Mouse (Mus musculus): ENCODE results near the gene Babam2. TPM values are rescaled to one million over a fixed set of nuclear protein-coding genes. Genes with fewer than 3 reads are reported as not detected.

Gene Babam2
- polyA plus RNA-seq, 1 experiment = 26.3 TPM

GRCm38 (mm10) chr5:31908818-31909217, 211.3 kb downstream of the Babam2 start:
- WGBS = 89% methylated on average over 2 of the region's 2 CpGs
- no peak for DNase-seq (ENCODE audit: low read depth, low spot score)

- no peak for DNase-seq (ENCODE audit: low read depth, low spot score)
- 85% methylated on average over 7 of the region's 7 CpGs for WGBS
Measured at GRCm38 (mm10) chr5:31916241-31916640, 218.8 kb downstream of the Babam2 start.

- DNase-seq (ENCODE audit: low read depth, low spot score) = no peak
- 92% methylated on average over 4 of the region's 4 CpGs for WGBS
Measured at GRCm38 (mm10) chr5:31918566-31918965, 221.1 kb downstream of the Babam2 start.

GRCm38 (mm10) chr5:31920129-31920528, 222.6 kb downstream of the Babam2 start:
- DNase-seq (ENCODE audit: low read depth, low spot score) = no peak

- peak; percentile 62 for DNase-seq (ENCODE audit: low read depth, low spot score)
- WGBS = 10% methylated on average over 1 of the region's 1 CpGs
Measured at GRCm38 (mm10) chr5:31920890-31921289, 223.4 kb downstream of the Babam2 start.

GRCm38 (mm10) chr5:31924075-31924474, 226.6 kb downstream of the Babam2 start:
- DNase-seq (ENCODE audit: low read depth, low spot score) = no peak

GRCm38 (mm10) chr5:31926551-31926950, 229.1 kb downstream of the Babam2 start:
- no peak for DNase-seq (ENCODE audit: low read depth, low spot score)
- whole genome bisulfite sequencing = 96% methylated on average over 1 of the region's 1 CpGs

- no peak for DNase-seq (ENCODE audit: low read depth, low spot score)
- WGBS = 79% methylated on average over 7 of the region's 7 CpGs
Measured at GRCm38 (mm10) chr5:31929007-31929406, 231.5 kb downstream of the Babam2 start.

- DNase-seq (ENCODE audit: low read depth, low spot score) = no peak
- 86% methylated on average over 8 of the region's 8 CpGs for WGBS
Measured at GRCm38 (mm10) chr5:31931127-31931625, 233.7 kb downstream of the Babam2 start.

GRCm38 (mm10) chr5:31931637-31932036, 234.2 kb downstream of the Babam2 start:
- no peak for DNase-seq (ENCODE audit: low read depth, low spot score)
- WGBS = 84% methylated on average over 1 of the region's 1 CpGs

GRCm38 (mm10) chr5:31933296-31933695, 235.8 kb downstream of the Babam2 start:
- WGBS = 90% methylated on average over 6 of the region's 6 CpGs
- no peak for DNase-seq (ENCODE audit: low read depth, low spot score)

GRCm38 (mm10) chr5:31934397-31934796, 236.9 kb downstream of the Babam2 start:
- no peak for DNase-seq (ENCODE audit: low read depth, low spot score)
- 79% methylated on average over 3 of the region's 3 CpGs for WGBS

- DNase-seq (ENCODE audit: low read depth, low spot score) = no peak
- WGBS = 49% methylated on average over 3 of the region's 3 CpGs
Measured at GRCm38 (mm10) chr5:31935936-31936335, 238.5 kb downstream of the Babam2 start.

- DNase-seq (ENCODE audit: low read depth, low spot score) = no peak
- WGBS = 73% methylated on average over 3 of the region's 3 CpGs
Measured at GRCm38 (mm10) chr5:31936523-31936922, 239.0 kb downstream of the Babam2 start.

- DNase-seq (ENCODE audit: low read depth, low spot score) = no peak
- 41% methylated on average over 8 of the region's 8 CpGs for WGBS
Measured at GRCm38 (mm10) chr5:31940876-31941275, 243.4 kb downstream of the Babam2 start.

GRCm38 (mm10) chr5:31947185-31947584, 249.7 kb downstream of the Babam2 start:
- no peak for DNase-seq (ENCODE audit: low read depth, low spot score)
- 46% methylated on average over 4 of the region's 4 CpGs for WGBS

- no peak for DNase-seq (ENCODE audit: low read depth, low spot score)
- 30% methylated on average over 8 of the region's 8 CpGs for WGBS
Measured at GRCm38 (mm10) chr5:31949389-31949788, 251.9 kb downstream of the Babam2 start.

GRCm38 (mm10) chr5:31950532-31950931, 253.0 kb downstream of the Babam2 start:
- WGBS = 98% methylated on average over 4 of the region's 4 CpGs
- no peak for DNase-seq (ENCODE audit: low read depth, low spot score)

- WGBS = 77% methylated on average over 3 of the region's 3 CpGs
- no peak for DNase-seq (ENCODE audit: low read depth, low spot score)
Measured at GRCm38 (mm10) chr5:31955184-31955583, 257.7 kb downstream of the Babam2 start.

- 86% methylated on average over 3 of the region's 3 CpGs for whole genome bisulfite sequencing
- DNase-seq (ENCODE audit: low read depth, low spot score) = no peak
Measured at GRCm38 (mm10) chr5:31956336-31956735, 258.9 kb downstream of the Babam2 start.

GRCm38 (mm10) chr5:31959886-31960285, 262.4 kb downstream of the Babam2 start:
- DNase-seq (ENCODE audit: low read depth, low spot score) = no peak
- WGBS = 39% methylated on average over 8 of the region's 8 CpGs

GRCm38 (mm10) chr5:31961423-31961822, 263.9 kb downstream of the Babam2 start:
- WGBS = 59% methylated on average over 2 of the region's 2 CpGs
- no peak for DNase-seq (ENCODE audit: low read depth, low spot score)
